Mouse (Mus musculus): ENCODE measurements around the gene Ctse.

Ctse gene

GRCm38 (mm10) chr1:131702094-131702766 lies 64.1 kb downstream of the Ctse start:
- no peak for DNase-seq

GRCm38 (mm10) chr1:131703482-131703881 lies 65.4 kb downstream of the Ctse start:
- no peak for DNase-seq

GRCm38 (mm10) chr1:131708338-131708737 lies 70.2 kb downstream of the Ctse start:
- DNase-seq, result peak; percentile 73

- DNase-seq, result no peak
These were observed 73.4 kb downstream of the Ctse start for GRCm38 (mm10) chr1:131711518-131711917.

- DNase-seq, result peak; percentile 87
These were observed 74.3 kb downstream of the Ctse start for GRCm38 (mm10) chr1:131712386-131712785.

GRCm38 (mm10) chr1:131714388-131715337 lies 76.6 kb downstream of the Ctse start:
- no peak for DNase-seq

GRCm38 (mm10) chr1:131718952-131719694 lies 81.0 kb downstream of the Ctse start:
- DNase-seq, result no peak

GRCm38 (mm10) chr1:131721989-131722388 lies 83.9 kb downstream of the Ctse start:
- no peak for DNase-seq

- DNase-seq, result no peak
These were observed 85.4 kb downstream of the Ctse start for GRCm38 (mm10) chr1:131723549-131723948.
